Mouse (Mus musculus): Measurements from ENCODE around the gene Calcoco2. TPM values are rescaled to one million over a fixed set of nuclear protein-coding genes. Genes with fewer than 3 reads are reported as not detected.

The Calcoco2 gene
- polyA plus RNA-seq, 1 experiment from 2014 or later: not detected

DNA sequence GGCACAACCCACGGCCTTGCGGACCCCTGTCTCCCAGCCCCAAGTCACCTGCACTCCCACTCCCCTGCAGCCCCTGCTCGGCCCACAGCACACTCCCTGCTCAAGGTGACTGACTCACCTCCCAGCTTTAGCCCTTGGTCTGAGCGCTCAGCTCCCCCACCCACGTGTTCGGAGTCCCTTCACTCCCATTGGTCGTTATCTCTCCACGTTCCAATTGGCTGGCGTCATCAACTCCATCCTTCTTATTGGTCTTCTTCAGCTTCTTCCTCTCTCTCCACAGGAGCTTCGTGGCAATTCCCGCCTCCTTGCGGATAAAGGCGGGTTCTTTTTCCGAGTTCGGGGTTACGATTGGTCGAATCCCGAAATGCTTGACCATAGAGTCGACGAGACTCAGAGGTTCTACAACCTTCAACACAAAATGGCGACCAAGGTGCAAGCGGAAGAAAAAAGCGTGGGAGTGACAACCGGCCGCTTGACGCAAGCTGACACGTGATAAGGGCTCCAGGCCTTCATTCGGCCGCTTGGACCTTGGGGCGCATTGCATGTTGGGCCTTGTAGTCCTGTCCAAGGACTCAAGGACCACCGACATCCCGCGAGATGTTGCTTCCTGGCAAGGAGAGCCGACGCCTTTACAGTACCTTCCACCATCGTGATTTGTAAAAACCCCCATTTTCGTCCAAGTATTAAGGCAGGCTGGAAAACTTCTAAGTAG, 36.1 kb downstream of the Calcoco2 start, which contains the start of gene Atp5g1:
TSS of gene Atp5g1 (minus strand) at position 162 of the 712 bp plus-strand sequence.
- Histone ChIP-seq H3K27me3 (no peaks in the 10 kb centered on the region), H3K9me3 (no peaks in the 10 kb centered on the region), H3K4me1 (peaks cover 21% of the 10 kb centered on the region), H3K4me2 (replicated peaks) (peak within 1 kb of the TSS; percentile 68), H3K9ac (replicated peaks) (peak within 1 kb of the TSS; percentile 68), H3K4me3 (peak within 1 kb of the TSS; percentile 68), H3K36me3 (peaks cover 13% of the 10 kb centered on the region), H3K27ac (replicated peaks) (peak within 1 kb of the TSS; percentile 87)
- ATAC-seq (replicated peaks): peak; percentile 98
- under 1% methylated on average over 37 of the region's 37 CpGs for WGBS

DNA sequence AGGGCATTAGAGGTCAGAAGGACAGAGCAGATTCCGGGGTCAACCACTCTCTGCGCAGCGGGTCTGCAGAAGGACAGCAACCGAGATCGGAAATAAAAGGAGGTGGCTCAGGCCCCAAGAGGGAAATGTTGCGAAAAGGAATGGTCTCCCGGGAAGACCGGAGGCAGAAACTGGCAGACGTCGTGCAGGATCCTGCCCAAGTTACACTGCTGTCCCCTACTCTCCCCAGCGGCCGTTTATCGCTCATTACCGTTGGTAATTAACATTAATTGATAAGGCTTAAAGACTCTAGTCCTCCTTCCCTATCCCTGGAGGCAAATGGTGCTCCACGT, 36.6 kb downstream of the Calcoco2 start:
- WGBS: 0% methylated on average over 15 of the region's 15 CpGs

DNA sequence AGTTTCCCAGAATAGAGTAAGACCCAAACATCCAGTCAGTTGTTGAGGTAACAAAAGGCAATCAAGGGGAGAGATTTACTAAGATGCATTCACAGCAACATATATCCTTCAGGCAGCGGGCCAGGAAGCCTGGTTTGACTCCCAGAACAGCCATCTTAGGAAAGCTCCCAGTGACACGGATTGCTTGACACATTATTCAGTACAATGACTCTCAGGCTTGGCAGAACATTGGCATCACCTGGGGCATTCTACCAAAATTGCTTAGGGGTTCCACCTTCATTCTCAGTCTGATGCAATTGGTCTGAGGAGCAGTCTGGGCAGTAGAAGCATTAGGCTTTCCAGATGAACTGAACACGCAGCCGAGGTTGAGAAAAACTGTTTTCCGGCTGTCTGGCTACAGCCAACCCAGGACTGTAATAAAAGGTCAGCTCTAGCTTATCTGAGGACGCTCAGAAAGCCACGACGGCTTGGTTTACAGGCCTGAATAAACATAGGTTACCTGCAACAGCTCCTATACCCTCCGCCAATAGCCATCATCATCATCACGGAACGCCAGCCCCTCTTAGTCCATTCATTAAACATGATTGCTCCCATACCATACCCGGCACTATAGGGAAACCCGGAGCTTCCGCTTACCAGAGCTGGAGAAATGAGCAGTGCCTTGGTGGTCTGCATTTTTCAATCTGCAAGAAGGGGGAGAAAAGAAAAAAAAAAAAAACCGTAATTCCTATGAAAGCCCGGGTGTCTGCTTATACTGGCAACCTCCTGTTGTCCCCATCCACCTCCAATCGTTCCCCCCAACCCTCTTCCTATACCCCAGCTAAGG, 37.2 kb downstream of the Calcoco2 start:
- H3K4me2 ChIP-seq (replicated peaks): peak overlapping the region; percentile 68
- no peaks in the 10 kb centered on the region for H3K9me3 ChIP-seq
- ATAC-seq (replicated peaks): no peak
- WGBS: 26% methylated on average over 17 of the region's 17 CpGs
- H3K4me3 ChIP-seq: peak overlapping the region; percentile 68
- peak overlapping the region; percentile 68 for H3K9ac ChIP-seq (replicated peaks)
- H3K27ac ChIP-seq (replicated peaks): no peak overlapping the region
- H3K36me3 ChIP-seq: peaks cover 18% of the 10 kb centered on the region
- H3K27me3 ChIP-seq: no peaks in the 10 kb centered on the region
- H3K4me1 ChIP-seq: peaks cover 21% of the 10 kb centered on the region

More for the DNA sequence above, 36.6 kb downstream of the Calcoco2 start:
- Histone ChIP-seq H3K4me2 (replicated peaks) (peak overlapping the region; percentile 68), H3K36me3 (peaks cover 18% of the 10 kb centered on the region), H3K9ac (replicated peaks) (peak overlapping the region; percentile 68), H3K27ac (replicated peaks) (peak overlapping the region; percentile 67), H3K9me3 (no peaks in the 10 kb centered on the region), H3K27me3 (no peaks in the 10 kb centered on the region), H3K4me1 (peaks cover 21% of the 10 kb centered on the region), H3K4me3 (peak overlapping the region; percentile 68)
- ATAC-seq (replicated peaks): no peak

DNA sequence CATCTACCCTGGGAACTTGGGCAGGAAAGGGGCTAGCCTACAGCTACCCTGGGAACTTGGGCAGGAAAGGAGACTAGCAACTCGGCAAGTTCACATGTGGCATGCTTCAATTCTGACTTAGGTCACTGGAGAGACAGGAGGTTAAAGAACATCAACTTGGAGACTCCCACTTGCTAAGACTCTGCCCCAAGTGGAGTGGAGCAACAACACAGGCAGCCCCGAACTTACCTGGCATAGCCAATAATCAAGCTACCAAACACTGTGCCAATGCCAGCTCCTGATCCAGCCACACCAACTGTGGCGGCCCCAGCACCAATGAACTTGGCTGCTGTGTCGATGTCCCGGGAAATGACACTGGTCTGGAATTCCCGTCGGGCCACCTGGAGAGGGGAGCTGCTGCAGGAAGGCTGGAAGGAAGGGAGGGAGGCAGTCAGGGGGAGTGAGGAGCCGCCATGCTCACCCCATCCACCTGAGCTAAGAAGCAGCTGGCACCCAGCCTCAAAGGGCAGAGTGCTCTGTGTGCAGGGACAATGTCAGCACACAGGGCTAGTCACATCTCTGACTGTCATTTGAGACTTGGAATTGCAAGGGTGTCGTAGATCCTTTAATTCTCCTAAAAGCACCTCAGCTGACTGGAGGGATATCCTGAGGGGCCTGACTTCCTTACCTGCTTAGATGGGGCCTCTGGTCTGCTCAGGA, 38.3 kb downstream of the Calcoco2 start:
- Histone ChIP-seq H3K36me3 (peaks cover 18% of the 10 kb centered on the region), H3K27ac (replicated peaks) (no peak overlapping the region), H3K9ac (replicated peaks) (0 out of 2 replicates have a peak overlapping the region, but pooled peaks have one; percentile 68), H3K9me3 (no peaks in the 10 kb centered on the region), H3K4me1 (peaks cover 21% of the 10 kb centered on the region), H3K4me2 (replicated peaks) (no peak overlapping the region), H3K4me3 (no peak overlapping the region), H3K27me3 (no peaks in the 10 kb centered on the region)
- no peak for ATAC-seq (replicated peaks)
- 92% methylated on average over 9 of the region's 9 CpGs for WGBS

DNA sequence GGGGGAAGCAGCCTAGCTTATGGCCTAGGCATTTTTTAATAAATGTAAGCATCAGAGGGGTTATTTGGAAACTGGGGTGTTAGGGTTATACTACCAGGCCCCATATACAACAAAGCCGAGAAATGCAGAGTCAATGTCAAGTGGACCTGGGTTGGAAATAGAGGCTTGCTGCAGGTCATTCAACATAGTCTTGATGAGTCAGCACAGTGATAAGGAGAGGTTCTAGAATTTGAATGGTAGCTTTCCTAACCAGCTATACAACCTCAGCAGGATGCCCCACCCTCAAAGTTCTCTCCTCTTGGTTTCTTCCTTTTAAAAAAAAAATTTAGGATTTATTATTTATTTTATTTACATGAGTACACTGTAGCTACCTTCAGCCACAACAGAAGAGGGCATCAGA, 40.8 kb downstream of the Calcoco2 start:
- H3K4me2 ChIP-seq (replicated peaks): no peak overlapping the region
- H3K27ac ChIP-seq (replicated peaks): no peak overlapping the region
- no peaks in the 10 kb centered on the region for H3K27me3 ChIP-seq
- no peaks in the 10 kb centered on the region for H3K9me3 ChIP-seq
- 92% methylated on average over 1 of the region's 1 CpGs for WGBS
- no peak overlapping the region for H3K4me3 ChIP-seq
- peaks cover 18% of the 10 kb centered on the region for H3K36me3 ChIP-seq
- no peak overlapping the region for H3K9ac ChIP-seq (replicated peaks)
- no peak for ATAC-seq (replicated peaks)
- H3K4me1 ChIP-seq: peaks cover 17% of the 10 kb centered on the region

DNA sequence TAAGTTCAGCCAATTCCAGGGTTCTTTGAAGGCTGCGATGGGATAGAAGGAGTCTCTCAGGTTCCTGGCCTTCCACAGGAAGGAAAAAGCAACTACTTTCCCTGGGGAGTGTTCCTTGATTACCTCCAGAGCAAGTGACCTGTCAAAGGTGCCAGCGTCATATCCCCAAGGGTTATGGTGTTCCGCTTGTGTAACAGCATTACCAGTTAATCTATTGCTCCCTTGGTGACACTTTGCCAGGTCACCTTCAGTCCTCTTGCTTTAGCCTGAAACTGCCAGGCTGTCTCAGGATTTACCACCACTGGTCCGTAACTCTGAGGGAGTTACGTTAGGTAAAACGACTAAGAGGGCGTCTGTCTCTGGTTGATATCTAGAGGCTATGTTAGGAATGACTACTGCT, 41.4 kb downstream of the Calcoco2 start:
- Histone ChIP-seq H3K4me1 (peaks cover 22% of the 10 kb centered on the region), H3K9me3 (no peaks in the 10 kb centered on the region), H3K27ac (replicated peaks) (no peak overlapping the region), H3K4me3 (no peak overlapping the region), H3K36me3 (peaks cover 18% of the 10 kb centered on the region), H3K27me3 (no peaks in the 10 kb centered on the region), H3K9ac (replicated peaks) (no peak overlapping the region), H3K4me2 (replicated peaks) (no peak overlapping the region)
- no peak for ATAC-seq (replicated peaks)
- WGBS: 96% methylated on average over 7 of the region's 7 CpGs

DNA sequence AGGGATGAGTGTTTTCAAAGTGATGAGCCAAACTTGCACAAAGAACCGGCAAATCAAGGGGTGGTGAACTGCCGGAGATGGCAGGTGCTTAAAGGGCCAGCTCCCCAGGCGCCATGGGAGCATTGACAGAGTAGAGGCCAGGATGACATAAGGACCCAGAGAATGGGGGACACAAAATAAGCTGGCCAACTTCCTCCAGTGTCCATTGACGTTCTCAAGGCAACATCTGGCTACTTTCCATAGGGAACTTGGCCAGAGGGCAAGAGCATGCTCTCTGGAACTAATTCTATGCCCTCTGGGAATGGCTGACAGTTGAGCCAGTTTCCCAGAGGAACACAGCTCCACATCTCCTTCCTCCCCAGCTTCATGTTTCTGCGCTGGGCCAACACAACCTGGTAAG, 43.5 kb downstream of the Calcoco2 start:
- Histone ChIP-seq H3K4me2 (replicated peaks) (no peak overlapping the region), H3K9ac (replicated peaks) (no peak overlapping the region), H3K27ac (replicated peaks) (no peak overlapping the region), H3K9me3 (no peaks in the 10 kb centered on the region), H3K4me3 (no peak overlapping the region), H3K36me3 (peaks cover 18% of the 10 kb centered on the region), H3K4me1 (peaks cover 18% of the 10 kb centered on the region), H3K27me3 (no peaks in the 10 kb centered on the region)
- WGBS: 75% methylated on average over 5 of the region's 5 CpGs
- ATAC-seq (replicated peaks): no peak

DNA sequence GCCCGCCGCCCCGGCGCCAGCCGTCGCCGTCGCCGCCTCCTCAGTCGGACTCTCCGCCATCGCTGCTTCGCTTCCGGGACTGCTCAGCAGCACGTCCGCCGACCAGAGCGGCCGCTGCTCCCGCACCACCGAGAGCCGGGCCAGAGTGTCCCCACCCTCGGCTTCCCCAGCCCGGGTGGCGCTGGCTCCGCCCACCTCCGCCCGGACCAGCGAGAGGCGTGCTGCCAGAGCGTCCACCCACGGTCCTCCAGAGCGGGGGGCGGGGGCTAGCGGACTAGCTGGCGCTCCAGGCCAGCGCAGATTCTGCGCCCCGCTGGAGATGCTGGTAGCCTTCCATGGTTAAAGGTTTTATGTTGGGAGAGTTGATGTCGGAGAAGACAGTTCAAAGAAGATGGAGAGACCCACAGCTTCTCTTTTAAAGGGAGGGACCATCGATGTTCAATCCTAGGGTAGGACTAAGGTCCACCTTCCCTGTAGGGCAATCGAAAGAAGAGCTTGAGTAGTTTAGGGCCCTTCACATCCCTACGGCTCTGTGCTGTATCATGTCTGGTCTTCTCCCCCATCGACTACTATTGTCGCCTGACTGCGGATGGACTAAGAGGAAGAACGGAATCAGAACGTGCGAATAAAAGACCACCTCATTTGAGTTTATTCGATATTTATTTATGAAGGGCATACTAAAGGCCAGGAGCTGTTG, 46.4 kb downstream of the Calcoco2 start, which contains the start of gene Ube2z:
TSS of gene Ube2z (minus strand) at position 174 of the 697 bp plus-strand sequence.
- peak; percentile 99 for ATAC-seq (replicated peaks)
- Histone ChIP-seq H3K4me1 (peaks cover 28% of the 10 kb centered on the region), H3K4me3 (peak within 1 kb of the TSS; percentile 88), H3K36me3 (peaks cover 10% of the 10 kb centered on the region), H3K9ac (replicated peaks) (peak within 1 kb of the TSS; percentile 96), H3K4me2 (replicated peaks) (peak within 1 kb of the TSS; percentile 92), H3K27ac (replicated peaks) (peak within 1 kb of the TSS; percentile 84), H3K27me3 (no peaks in the 10 kb centered on the region), H3K9me3 (no peaks in the 10 kb centered on the region)
- WGBS: 4% methylated on average over 50 of the region's 50 CpGs

DNA sequence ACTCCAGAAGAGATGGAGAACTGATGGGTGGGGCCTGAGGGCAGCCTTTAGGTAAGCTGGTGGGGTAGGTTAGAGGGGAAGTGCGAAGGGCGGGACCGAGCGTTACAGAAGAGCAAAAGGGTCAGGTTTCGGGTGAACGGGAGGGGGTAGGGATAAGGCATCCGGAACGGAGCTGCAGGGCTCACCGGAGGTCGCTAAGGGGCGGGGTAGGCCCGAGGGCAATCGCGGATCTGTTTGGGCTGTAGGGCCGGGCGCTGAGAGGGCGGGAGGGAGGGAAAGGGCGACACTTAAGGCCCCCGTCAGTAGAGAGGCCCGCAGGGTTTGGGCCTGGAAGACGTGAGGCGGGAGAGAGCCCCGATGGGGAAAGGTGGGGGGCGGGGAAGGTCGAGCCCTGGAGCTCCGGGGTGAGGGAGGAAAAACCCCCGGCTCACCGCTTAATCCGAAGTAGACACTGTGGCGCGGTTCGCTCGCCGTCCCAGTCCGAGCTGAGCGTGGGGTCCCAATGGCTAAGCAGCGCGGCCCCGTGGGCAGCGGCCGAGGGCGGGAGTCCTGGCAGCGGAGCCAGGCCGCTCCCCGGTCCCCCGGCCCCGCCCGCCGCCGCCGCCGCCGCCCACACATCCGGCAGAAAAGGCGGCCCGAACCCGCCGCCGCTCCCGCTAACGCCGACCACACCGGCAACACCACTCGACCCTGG, 47.1 kb downstream of the Calcoco2 start:
- 2% methylated on average over 40 of the region's 64 CpGs for WGBS
- H3K4me1 ChIP-seq: peaks cover 28% of the 10 kb centered on the region
- H3K36me3 ChIP-seq: peaks cover 13% of the 10 kb centered on the region
- peak; percentile 44 for ATAC-seq (replicated peaks)
- H3K9ac ChIP-seq (replicated peaks): peak overlapping the region; percentile 96
- H3K9me3 ChIP-seq: no peaks in the 10 kb centered on the region
- H3K27ac ChIP-seq (replicated peaks): peak overlapping the region; percentile 84
- peak overlapping the region; percentile 88 for H3K4me3 ChIP-seq
- H3K4me2 ChIP-seq (replicated peaks): peak overlapping the region; percentile 92
- H3K27me3 ChIP-seq: no peaks in the 10 kb centered on the region

DNA sequence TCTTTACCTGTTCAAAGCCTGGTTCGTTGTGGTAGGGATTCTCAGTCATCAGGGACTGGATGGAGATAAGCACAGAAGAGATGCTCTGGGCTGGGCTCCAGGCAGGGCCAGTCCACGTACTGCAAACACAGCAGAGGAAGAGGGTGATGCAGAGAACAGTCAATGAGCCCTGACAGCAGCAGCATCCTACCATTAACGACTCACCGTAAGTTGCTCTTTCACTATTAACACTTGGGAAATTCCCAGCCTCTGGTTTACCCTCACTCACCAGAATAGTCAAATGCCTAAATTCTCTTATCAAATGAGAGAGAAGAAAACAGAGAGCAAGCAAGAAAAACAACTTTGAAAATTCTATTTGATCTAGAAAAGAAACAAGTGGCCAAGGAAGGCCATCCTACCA, 53.5 kb downstream of the Calcoco2 start:
- Histone ChIP-seq H3K4me1 (peaks cover 12% of the 10 kb centered on the region), H3K9ac (replicated peaks) (no peak overlapping the region), H3K36me3 (peaks cover 70% of the 10 kb centered on the region), H3K9me3 (no peaks in the 10 kb centered on the region), H3K27me3 (no peaks in the 10 kb centered on the region), H3K4me2 (replicated peaks) (no peak overlapping the region), H3K4me3 (no peak overlapping the region), H3K27ac (replicated peaks) (no peak overlapping the region)
- ATAC-seq (replicated peaks): no peak
- WGBS: 93% methylated on average over 4 of the region's 4 CpGs

DNA sequence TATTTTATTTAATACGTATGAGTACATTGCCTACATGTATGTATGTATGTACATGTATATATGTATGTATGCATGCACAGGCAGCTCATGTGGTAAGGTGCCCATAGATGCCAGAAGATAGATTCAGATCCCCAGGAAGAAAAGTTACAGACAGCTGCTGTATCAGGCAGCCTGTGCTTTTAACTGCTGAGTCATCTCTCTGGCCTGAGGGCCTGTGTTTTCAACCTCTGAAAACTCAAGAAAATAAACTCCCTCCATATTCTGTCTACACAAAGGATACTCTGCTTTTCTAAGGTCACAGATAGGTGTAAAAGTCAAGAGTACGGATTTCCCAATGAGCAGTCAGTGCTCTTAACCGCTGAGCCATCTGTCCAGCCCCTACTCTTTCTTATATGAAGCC, 60.9 kb downstream of the Calcoco2 start:
- Histone ChIP-seq H3K27ac (replicated peaks) (no peak overlapping the region), H3K4me1 (no peaks in the 10 kb centered on the region), H3K27me3 (no peaks in the 10 kb centered on the region), H3K4me3 (no peak overlapping the region), H3K9me3 (no peaks in the 10 kb centered on the region), H3K36me3 (peaks cover 86% of the 10 kb centered on the region), H3K4me2 (replicated peaks) (no peak overlapping the region), H3K9ac (replicated peaks) (no peak overlapping the region)
- no peak for ATAC-seq (replicated peaks)
- WGBS: 98% methylated on average over 3 of the region's 3 CpGs

Data from forebrain, embryonic 15.5 days (tissue).